Mouse (Mus musculus) heart, postnatal 36 days (tissue): Measurements from ENCODE around the gene Tsacc. TPM values are rescaled to one million over a fixed set of nuclear protein-coding genes. Genes with fewer than 3 reads are reported as not detected.
"Not testable (repeated sequence)": the region's sequence is repeated elsewhere in the genome, so short reads cannot be mapped to it uniquely, and the experiment has no call there.

Experiments used
- DNase-seq, 2 experiments: peaks; one replicate each; pipeline ENCODE4 v3.0.0; 2021 to 2022
- intact Hi-C: fragments of 180-260 bp; cut with DNase I; formaldehyde crosslinking; loops from one replicate; pipeline ENCODE4 v1.15.1; 2025
- total RNA-seq, 2 experiments: library from RNA; stranded (reverse); gene quantifications; 2 replicates each; pipeline ENCODE4 v1.2.3; 2021

Tsacc gene
- total RNA-seq, 2 experiments from 2014 or later: 5.2 to 6.8 TPM

DNA sequence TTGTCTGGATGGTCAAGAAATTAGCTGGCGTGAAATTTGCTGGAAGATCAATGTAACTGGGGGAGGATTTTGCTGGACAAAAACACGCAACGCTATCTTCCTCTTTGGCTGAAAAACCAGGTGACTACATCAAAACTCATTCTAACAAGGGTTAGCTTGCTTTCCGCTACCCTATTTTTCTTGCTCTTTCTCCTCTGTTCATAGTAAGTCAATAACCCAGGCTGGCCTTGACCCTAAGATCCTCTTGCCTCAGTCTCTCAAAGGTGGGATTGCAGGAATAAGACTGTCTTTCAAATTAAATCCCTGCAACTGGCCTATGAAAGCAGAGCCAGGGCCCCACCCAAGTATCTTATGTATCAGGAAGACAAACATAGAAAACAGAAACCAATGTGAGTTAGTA is 9.7 kb downstream of the Tsacc start, which contains the start of gene Gm38392:
Gm38392 (minus strand) TSS at position 101 of the 400 bp plus-strand sequence.
- no peak for DNase-seq
- intact Hi-C loops: no loop called here

DNA sequence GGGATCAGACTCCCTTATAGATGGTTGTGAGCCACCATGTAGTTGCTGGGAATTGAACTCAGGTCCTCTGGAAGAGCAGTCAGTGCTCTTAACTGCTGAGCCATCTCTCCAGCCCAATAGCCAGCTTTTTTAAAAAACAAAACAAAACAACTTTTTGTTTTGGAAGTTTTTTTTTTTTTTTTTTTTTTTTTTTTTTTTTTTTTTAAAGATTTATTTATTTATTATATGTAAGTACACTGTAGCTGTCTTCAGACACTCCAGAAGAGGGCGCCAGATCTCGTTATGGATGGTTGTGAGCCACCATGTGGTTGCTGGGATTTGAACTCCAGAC is 11.3 kb downstream of the Tsacc start:
- DNase-seq, intact Hi-C loops: not testable (repeated sequence)

DNA sequence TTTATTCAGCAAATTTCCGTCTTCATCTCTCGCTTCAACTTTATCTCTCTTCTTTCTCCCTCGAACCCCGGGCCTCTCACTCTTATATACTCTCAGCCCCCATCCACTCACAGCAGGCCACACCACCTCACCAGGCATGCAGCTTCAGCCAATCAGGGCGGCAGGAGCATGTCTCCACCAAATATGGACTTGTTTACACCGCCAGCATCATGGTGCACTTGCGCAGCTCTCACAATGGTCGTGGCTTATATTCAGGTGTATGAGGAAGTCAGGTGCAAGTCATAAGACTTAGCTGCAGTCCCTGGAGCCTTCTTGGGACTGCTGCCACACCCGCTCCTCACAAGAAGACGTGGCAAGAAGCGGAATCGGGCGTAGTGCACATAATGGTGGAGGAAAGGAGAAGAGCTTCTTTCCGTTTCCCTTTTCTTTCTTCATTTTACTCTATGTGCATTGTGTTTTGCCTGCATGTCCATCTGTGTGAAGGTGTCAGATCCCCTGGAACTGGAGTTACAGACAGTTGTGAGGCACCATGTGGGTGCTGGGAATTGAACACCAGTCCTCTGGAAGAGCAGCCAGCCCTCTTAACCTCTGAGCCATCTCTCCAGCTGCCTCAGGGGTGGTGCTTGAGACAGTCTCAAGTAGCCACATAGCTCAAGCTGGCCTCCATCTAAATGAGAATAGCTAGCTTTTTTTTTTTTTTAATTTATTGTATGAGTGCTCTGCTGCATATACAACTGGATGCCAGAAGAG is 11.8 kb downstream of the Tsacc start:
- DNase-seq, intact Hi-C loops: not testable (repeated sequence)

DNA sequence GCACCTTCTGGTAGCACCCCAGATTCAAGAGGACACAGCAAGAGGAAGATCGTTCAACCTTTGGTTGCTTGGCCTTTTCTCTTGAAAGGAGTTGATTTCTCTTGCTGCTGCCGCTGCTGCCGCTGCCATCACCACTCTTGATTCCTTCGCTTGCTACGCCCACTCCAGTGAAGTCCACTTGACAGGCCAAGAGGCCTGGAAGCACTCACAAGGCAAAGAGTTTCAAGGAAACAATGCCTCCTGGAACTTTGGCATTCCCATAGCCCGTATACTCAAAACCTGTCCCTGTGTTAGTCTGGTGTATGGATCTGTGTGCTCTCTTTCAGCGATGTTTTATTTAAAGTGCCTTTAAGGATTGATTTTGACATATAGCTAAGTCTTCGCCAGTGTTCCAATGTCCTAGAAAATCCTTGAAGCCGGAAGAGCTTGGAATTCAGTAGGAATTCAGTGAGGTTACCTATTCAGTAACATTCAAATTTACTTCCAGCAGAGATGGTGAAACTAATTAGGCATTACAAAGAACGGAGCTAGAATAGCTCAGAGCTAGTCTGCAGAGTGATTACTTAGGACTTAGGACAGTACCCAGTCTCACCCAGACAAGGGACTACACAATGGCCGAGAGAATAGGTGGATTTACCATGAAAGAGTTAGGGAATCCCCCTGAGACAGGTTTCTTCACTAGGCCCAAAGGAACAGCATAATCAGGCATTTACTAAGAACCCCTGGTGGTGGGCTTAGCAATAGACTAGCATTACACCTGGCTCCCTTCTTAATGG is 15.5 kb downstream of the Tsacc start:
- DNase-seq, intact Hi-C loops: not testable (repeated sequence)

DNA sequence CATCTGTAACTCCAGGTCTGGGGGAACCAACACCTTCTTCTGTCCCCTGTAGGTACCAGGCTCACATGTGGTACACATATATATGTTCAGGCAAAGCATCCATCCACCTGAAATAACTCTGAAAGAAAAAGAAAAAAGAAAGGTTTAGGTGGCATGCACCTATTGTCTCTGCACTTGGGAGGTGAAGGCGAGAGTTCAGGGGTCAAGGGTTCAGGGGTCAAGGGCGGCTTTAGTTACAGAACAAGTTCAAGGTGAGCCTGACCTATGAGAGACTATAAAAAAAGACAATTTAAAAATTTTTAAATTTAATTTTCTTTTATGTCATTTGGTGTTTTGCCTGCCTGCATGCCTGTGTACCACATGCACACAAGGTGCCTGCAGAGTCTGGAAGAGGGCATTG is 16.8 kb downstream of the Tsacc start:
- no peak for DNase-seq
- intact Hi-C loops: no loop called here

DNA sequence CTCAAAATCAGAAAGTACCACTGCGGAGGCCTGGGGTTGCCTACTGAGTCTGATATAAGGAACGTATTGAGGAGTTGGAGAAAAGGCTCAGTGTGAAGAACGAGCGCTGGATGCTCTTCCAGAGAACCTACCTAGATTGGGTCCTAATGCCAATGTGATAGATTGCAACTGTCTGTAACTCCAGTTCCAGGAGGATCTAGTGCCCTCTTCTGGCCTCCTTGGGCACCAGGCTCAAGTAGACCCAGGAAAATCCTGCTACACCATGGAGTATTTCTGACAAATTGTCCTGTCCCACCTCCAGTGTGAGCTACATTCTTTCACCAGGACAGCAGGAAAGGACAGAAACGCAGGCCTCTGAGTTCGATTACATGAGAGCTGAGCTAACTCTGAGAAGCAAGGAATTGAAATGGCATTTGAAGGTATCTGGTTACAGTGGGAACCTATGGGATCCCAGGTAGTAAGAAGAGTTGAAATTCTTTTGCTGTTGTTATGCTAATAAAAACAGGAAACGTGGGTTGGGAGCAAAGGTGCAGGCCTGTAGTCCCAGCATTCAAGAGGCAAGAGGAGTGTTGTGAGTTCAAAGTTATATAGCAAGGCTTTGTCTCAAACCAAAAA is 20.2 kb downstream of the Tsacc start:
- intact Hi-C loops: no loop called here
- DNase-seq: no peak

DNA sequence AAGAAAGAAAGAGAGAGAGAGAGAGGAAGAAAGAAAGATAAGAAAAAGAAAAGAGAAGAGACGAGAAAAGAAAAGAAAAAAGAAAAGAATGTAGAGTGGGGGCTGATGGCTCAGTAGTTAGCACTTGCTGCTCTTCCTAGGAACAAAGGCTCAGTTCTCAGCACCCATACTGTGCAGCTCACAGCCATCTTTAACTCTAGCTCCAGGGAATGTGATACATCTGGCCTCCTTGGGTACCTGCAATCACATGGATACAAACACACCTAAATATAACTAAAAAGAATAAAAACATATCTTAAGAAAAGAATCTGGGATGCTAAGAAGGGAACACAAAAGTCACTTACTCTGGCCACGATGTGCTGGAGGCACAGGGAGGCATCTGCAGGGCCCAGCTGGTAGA is 20.7 kb downstream of the Tsacc start:
- intact Hi-C loops: no loop called here
- DNase-seq: no peak

DNA sequence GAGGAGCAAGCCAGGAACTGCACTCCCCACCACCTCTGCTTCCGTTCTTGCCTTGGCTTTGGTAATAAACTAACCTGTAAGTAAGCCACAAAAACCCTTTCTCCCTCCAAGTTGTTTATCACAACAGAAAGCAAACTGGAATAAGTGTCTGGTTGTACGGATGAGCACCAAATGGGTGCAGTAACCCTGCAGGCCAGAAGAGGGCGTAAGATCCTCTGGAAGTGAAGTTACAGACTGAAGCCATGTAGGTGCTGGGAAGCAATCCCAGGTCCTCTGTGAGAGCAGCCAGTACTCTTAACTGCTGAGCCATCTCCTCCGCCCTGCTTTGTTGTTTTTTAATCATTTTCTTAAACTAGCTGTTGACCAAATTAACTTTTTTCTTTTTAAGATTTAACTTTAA is 22.8 kb downstream of the Tsacc start:
- intact Hi-C loops: no loop called here
- DNase-seq: no peak

DNA sequence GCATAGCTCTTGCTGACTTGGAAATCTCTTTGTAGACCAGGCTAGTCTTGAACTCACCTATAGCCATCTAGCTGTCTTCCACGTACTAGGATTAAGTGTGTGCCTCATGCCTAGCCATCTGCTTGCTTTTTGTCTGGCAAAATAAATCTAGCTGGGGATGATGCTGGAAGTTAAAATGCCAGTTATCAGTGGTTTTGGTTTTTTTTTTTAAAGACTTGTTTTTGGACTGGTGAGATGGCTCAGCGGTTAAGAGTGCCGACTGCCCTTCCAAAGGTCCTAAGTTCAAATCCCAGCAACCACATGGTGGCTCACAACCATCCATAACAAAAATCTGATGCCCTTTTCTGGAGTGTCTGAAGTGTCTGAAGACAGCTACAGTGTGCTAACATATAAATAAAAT is 24.9 kb downstream of the Tsacc start:
- intact Hi-C loops: no loop called here
- no peak for DNase-seq

DNA sequence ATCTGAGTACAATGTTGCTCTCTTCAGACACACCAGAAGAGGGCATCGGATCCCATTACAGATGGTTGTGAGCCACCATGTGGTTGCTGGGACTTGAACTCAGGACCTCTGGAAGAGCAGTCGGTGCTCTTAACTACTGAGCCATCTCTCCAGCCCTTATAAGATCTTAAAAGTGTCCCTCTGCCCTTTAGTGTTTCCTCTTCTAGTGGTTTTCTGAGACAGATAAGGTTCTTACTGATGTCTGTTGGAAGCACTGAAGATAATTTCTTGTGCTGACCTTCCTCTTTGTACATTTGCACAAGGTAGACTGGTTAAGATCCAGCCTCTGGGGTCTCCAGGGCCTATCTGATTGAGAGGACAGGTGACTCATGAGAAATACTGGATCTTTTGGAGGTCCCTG is 25.5 kb downstream of the Tsacc start:
- intact Hi-C loops, DNase-seq: not testable (repeated sequence)

DNA sequence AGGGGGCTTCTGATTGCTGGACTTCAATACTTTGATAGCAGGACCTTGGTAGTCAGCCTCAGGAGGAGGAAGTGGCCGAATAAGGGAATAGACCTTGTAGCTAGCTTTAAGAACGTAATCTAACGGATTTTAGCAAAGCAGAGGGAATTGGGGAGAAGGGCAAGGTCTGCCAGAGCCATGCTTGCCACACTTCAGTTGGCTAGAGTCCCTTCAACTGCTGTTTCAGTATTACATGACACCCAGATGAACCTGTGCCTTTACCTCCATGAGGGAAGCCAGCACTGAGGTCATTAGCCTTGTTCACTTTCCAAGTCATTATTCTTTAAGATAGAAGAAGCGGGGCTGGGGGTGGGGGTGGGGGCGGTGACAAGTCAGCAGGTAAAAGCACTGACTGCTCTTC is 27.8 kb downstream of the Tsacc start:
- intact Hi-C loops: no loop called here
- DNase-seq: no peak

DNA sequence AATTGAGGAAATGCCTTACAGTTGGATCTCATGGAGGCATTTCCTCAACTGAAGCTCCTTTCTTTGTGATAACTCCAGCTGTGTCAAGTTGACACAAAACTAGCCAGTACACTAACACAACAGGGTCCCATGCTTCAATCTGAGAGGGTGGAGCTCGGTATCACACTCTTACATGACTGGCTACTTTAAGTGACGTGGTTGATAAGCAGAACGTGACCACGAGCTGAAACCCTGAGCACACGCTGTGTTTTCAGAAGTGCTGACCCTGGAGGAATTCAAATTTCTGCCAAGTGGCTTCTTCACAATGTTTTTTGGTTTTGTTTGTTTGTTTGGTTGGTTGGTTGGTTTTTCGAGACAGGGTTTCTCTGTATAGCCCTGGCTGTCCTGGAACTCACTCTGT is 28.8 kb downstream of the Tsacc start:
- intact Hi-C loops: not testable (repeated sequence)

DNA sequence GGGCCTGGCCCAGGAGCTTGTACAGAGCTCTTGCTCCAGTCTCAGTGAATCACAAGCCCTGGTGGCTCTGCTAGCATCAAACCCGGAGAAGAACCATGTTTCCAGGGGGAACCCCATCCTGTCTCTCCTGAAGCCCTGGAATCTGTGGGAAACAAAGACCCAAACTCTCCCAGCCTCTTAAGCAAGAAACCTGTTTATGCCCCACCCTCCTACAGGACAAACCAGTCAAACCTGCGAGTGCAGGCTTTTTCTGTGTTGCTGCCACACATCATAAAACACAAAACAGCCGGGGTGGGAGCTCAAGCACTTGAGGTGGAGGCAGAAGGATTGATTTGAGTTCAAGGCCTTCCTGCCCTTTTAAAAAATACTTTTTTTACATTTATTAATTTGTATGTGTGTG is 34.5 kb downstream of the Tsacc start:
- no peak for DNase-seq
- intact Hi-C loops: no loop called here

More for the DNA sequence above, 28.8 kb downstream of the Tsacc start:
- not testable (repeated sequence) for DNase-seq

DNA sequence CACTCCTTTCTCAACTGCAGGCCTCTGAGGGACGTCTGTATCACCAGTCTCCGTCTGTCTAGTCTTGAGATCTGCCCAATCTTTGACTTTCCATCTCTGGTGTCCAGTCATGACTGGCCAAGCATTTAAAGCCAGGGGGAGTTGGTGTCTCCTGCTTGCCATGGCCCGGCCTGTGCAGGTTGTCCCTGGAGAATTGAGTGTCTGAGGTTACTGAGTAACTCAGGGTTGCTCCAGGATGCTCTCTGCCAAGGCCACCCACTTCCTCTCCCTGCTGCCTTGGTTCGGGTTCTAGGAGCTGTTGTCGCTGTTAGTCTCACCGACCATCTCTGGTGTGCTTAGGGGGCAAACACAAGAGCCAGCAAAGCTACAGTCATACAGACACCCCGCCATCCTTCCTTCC is 40.4 kb downstream of the Tsacc start:
- intact Hi-C loops: no loop called here
- DNase-seq: no peak

DNA sequence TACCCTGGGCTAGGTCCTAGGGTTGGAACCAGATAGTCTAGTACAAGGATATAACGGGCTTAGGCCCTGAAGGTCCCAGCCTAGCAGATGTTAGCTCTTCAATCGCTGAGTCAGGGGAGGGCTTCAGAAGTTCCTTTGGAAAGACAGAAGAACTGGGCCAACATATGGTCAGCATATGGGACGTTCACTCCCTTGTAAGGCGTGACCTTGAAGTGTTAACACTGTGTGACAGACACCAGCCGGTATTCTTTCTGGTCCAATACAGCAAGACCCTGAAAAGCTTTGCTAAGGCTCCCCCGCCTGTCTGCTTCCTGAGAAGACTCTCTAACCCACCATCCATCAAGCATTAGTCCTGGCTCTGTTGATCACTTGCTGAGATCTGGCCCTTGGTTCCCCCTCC is 40.8 kb downstream of the Tsacc start:
- intact Hi-C loops: no loop called here

DNA sequence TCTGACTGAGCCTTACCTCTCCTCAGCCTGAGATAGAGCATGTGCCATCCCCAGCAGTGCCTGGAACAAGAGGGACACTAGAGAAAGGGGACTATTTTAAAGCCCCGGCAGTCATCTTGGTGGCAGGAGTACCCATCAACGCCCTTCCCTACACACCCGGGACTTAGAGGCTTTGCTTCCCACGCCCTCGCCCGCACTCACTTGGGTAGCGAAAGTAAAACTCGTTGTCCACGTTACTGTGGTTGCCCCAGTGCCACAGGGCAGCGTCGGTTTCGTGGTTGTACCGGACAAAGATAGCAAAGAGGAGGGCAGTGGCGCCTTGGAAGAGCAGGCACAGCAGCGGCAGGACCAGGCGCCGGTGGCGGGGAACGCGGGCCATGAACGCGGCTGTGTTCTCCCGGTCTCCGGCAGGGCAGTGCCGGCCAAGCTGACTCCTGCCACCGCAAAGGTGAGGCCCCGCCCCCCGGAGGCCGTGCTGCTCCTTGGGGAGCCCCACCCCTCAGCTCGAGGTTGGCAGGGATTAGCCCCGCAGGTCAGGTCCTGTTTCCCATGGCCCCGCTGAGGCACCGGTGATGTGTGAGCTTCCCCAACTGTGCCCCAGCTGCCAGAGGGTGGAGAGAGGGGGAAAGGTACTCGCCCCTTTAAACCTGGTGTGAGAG is 42.4 kb downstream of the Tsacc start, which contains the start of gene Rhbg:
Rhbg (minus strand) TSS at position 442 of the 659 bp plus-strand sequence.
- intact Hi-C loops: no loop called here
- no peak for DNase-seq

More for the DNA sequence above, 40.8 kb downstream of the Tsacc start:
- DNase-seq: no peak

DNA sequence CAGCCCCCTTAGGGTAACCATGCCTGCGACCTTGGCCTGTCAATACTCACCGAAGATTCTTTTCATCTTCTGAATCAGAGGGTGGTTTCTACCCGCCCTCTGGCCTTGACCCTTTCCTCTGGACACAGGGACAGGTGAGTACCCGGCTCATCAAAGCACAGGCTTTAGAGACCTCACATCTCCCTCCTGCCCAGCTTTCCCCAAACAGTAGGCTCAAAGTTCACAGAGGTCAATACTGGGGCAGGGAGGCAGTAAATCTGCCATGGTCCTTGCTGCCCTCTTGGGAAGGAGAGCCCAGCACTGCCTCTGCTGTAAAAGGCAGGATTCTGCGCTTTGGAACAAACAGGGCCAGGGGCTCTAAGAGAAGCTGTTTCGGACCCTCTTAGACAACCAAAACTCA is 44.1 kb downstream of the Tsacc start:
- DNase-seq: no peak
- intact Hi-C loops: no loop called here

DNA sequence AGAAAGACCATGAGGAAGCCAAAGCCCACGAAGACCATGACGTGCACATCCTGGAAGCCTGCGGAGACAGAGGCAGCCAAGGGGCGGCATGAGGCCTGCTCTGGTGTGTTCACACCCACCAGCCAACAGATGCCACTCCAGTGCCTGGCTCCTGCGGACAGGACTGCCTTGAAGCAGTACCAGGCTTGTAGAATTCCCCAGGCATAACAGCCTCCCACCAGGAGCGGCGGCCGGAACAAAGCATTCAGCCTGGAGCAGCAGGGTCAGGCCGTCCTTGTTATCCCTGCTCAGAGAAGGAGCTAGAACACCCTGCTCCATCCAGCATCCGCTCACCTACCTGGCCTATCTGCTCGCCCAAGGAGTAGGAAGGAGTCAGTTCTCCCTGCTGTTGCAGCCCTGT is 48.4 kb downstream of the Tsacc start:
- intact Hi-C loops: no loop called here
- DNase-seq: no peak

DNA sequence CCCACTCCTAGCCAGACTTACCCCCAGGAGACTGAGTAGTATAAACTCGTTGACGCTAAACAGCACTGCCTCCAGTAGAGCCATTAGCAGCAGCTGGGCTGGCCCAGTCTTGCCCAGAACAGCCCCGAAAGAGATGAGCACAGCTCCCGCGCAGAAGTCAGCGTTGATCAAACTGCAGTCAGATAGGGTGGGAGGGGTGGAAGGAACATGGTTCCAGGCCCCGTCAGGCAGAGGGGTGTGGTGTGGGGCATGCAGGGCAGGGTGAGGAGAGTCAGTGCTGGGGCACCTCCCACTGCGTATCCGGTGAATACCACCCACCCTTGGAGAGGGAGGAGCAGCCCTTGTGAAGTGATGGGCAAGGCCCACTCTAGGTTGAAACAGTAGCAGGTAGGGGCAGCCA is 49.1 kb downstream of the Tsacc start:
- DNase-seq: no peak
- intact Hi-C loops: no loop called here

DNA sequence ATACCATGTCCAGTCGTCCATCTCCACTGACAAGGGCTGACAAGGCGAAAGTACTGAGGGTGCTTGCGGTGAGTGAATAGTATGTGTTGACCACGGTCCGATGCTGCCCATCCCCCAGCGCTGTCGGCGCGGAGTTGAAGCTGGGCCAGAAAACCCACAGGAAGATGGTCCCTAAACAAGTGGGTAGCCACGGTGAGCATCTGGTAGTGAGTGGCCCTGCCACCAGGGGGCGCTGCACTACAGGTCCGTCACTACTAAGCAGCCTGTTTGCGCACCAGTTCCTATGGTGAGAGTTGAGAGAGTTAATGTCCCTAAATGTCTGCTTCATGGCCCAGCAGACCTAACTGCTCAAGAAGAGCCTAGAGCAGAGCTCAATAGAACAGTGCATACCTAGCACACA is 51.0 kb downstream of the Tsacc start:
- intact Hi-C loops: no loop called here
- DNase-seq: peak; percentile 67 to 78

DNA sequence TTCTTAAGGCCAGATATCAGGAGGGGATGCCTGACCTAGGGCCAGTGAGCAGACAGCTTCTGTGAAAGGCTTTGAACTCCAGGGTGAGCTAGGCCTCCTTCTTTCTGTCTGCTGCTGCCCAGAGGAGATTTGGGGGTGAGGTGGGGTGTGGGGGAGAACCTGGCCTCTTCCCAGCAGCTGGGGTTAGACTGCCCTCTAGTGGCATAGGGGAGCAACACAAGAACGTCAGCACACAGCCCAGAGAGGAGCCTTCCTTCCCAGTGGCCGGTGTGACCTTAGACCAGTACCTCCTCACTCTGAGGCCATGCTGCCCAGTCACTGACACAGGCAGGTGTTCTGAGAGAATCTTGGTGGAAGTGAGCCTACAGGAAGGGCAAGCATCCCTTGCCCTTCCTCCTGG is 52.7 kb downstream of the Tsacc start:
- intact Hi-C loops: loop anchor here (5.0 kb wide), 2 partner anchors 122 to 237 kb away; no protein-coding TSS in a partner anchor
- peak; percentile 29 to 45 for DNase-seq
